Mouse (Mus musculus): ENCODE data around the gene Apoa2.

GRCm38 (mm10) chr1:171189046-171189445 lies 35.8 kb upstream of the Apoa2 start:
- TF ChIP-seq POLR2A (IDR thresholded peaks at IDR 0.05; ENCODE audit: low read depth, low read length) (no peak), CTCF (IDR thresholded peaks at IDR 0.05; ENCODE audit: borderline replicate concordance, insufficient read depth, low read length) (no peak)

All from embryonic fibroblast, embryonic 13.5 days (primary cell).